Mouse (Mus musculus): ENCODE results near the gene Cdk20. TPM values are rescaled to one million over a fixed set of nuclear protein-coding genes. Genes with fewer than 3 reads are reported as not detected.
A peak's percentile ranks its signal among the peaks of the same experiment; 100 is the strongest.
"Not testable (repeated sequence)": the region's sequence is repeated elsewhere in the genome, so short reads cannot be mapped to it uniquely, and the experiment has no call there.

Gene Cdk20
- total RNA-seq, 2 experiments from 2014 or later, result 3.1 to 3.3 TPM

- no peak for DNase-seq (ENCODE audit: low spot score)
Observed at GRCm38 (mm10) chr13:64421952-64422606, 10.0 kb upstream of the Cdk20 start.

GRCm38 (mm10) chr13:64422607-64422957 lies 9.5 kb upstream of the Cdk20 start:
- no peak for DNase-seq (ENCODE audit: low spot score)

- DNase-seq (ENCODE audit: low spot score), result no peak
Observed at GRCm38 (mm10) chr13:64424347-64424746, 7.8 kb upstream of the Cdk20 start.

GRCm38 (mm10) chr13:64425280-64425679 lies 6.8 kb upstream of the Cdk20 start:
- no peak for DNase-seq (ENCODE audit: low spot score)

GRCm38 (mm10) chr13:64429328-64429727 lies 2.8 kb upstream of the Cdk20 start:
- DNase-seq (ENCODE audit: low spot score), result no peak

- no peak for DNase-seq (ENCODE audit: low spot score)
Observed at GRCm38 (mm10) chr13:64437801-64438200, 5.7 kb downstream of the Cdk20 start.

GRCm38 (mm10) chr13:64438863-64439452 lies 6.8 kb downstream of the Cdk20 start:
- DNase-seq (ENCODE audit: low spot score), result peak; percentile 80

GRCm38 (mm10) chr13:64439471-64439870 lies 7.4 kb downstream of the Cdk20 start:
- DNase-seq (ENCODE audit: low spot score), result no peak

GRCm38 (mm10) chr13:64440592-64440991 lies 8.5 kb downstream of the Cdk20 start:
- no peak for DNase-seq (ENCODE audit: low spot score)

- DNase-seq (ENCODE audit: low spot score), result no peak
Observed at GRCm38 (mm10) chr13:64443263-64443894, 11.3 kb downstream of the Cdk20 start.

- DNase-seq (ENCODE audit: low spot score), result no peak
Observed at GRCm38 (mm10) chr13:64445254-64445920, 13.3 kb downstream of the Cdk20 start.

GRCm38 (mm10) chr13:64447947-64448346 lies 15.8 kb downstream of the Cdk20 start:
- DNase-seq (ENCODE audit: low spot score), result no peak

- no peak for DNase-seq (ENCODE audit: low spot score)
Observed at GRCm38 (mm10) chr13:64448729-64449128, 16.6 kb downstream of the Cdk20 start.

- no peak for DNase-seq (ENCODE audit: low spot score)
Observed at GRCm38 (mm10) chr13:64450001-64450794, 18.1 kb downstream of the Cdk20 start.

- not testable (repeated sequence) for DNase-seq (ENCODE audit: low spot score)
Observed at GRCm38 (mm10) chr13:64457225-64457978, 25.3 kb downstream of the Cdk20 start.

- DNase-seq (ENCODE audit: low spot score), result no peak
Observed at GRCm38 (mm10) chr13:64458181-64458580, 26.1 kb downstream of the Cdk20 start.

GRCm38 (mm10) chr13:64462581-64462980 lies 30.5 kb downstream of the Cdk20 start:
- no peak for DNase-seq (ENCODE audit: low spot score)

- no peak for DNase-seq (ENCODE audit: low spot score)
Observed at GRCm38 (mm10) chr13:64465166-64465565, 33.1 kb downstream of the Cdk20 start.

- DNase-seq (ENCODE audit: low spot score), result no peak
Observed at GRCm38 (mm10) chr13:64467886-64468285, 35.8 kb downstream of the Cdk20 start.

- no peak for DNase-seq (ENCODE audit: low spot score)
Observed at GRCm38 (mm10) chr13:64477968-64478367, 45.9 kb downstream of the Cdk20 start.

- DNase-seq (ENCODE audit: low spot score), result no peak
Observed at GRCm38 (mm10) chr13:64479960-64480359, 47.8 kb downstream of the Cdk20 start.
